Mouse (Mus musculus) testis, adult 2 months (tissue): ENCODE data around the gene Rbm24.

ENCODE experiments used
- CTCF ChIP-seq: fragments of 200-500 bp; IDR thresholded peaks from 2 replicates; pipeline ENCODE4 v1.5.1; 2012; ENCODE audit warnings: low read depth, mild to moderate bottlenecking, inconsistent platforms, low read length, moderate library complexity; ENCODE audit not compliant: control insufficient read depth, insufficient read depth, insufficient replicate concordance
- POLR2A ChIP-seq: fragments of 200-500 bp; IDR thresholded peaks from 2 replicates; pipeline ENCODE4 v1.6.1; 2012; ENCODE audit warnings: low read depth, mild to moderate bottlenecking, inconsistent platforms, low read length, moderate library complexity; ENCODE audit not compliant: control insufficient read depth

- TF ChIP-seq CTCF (no peak), POLR2A (no peak)
These were observed 41.3 kb downstream of the Rbm24 start for GRCm38 (mm10) chr13:46459546-46459945.
